Mouse (Mus musculus) heart, postnatal 14 days (tissue): ENCODE measurements around the gene Arhgef39. TPM values are rescaled to one million over a fixed set of nuclear protein-coding genes. Genes with fewer than 3 reads are reported as not detected.

Source experiments
- DNase-seq, 2 experiments: peaks; one replicate each; pipeline ENCODE4 v3.0.0; 2021 to 2022
- intact Hi-C: fragments of 180-260 bp; cut with DNase I; formaldehyde crosslinking; loops from one replicate; pipeline ENCODE4 v1.15.1; 2025
- long read RNA-seq, 2 experiments: library from polyadenylated mRNA; stranded (forward); transcript quantifications; one replicate each; pipeline ENCODE4 v2.0.0; 2021
- total RNA-seq, 2 experiments: library from RNA; stranded (reverse); gene quantifications; 2 replicates each; pipeline ENCODE4 v1.2.3; 2021

Gene Arhgef39
- 1 to 10 TPM; 1.6 to 2.8 TPM for total RNA-seq
- long read RNA-seq, experiment 1, partial matches to known transcripts = 0 of 2 reads
- long read RNA-seq, experiment 1, other reads (novel, unspliced or antisense) = 1 of 2 reads
- long read RNA-seq, experiment 2, partial matches to known transcripts = 0 of 1 reads
- long read RNA-seq, experiment 2, other reads (novel, unspliced or antisense) = 1 of 1 reads

DNA sequence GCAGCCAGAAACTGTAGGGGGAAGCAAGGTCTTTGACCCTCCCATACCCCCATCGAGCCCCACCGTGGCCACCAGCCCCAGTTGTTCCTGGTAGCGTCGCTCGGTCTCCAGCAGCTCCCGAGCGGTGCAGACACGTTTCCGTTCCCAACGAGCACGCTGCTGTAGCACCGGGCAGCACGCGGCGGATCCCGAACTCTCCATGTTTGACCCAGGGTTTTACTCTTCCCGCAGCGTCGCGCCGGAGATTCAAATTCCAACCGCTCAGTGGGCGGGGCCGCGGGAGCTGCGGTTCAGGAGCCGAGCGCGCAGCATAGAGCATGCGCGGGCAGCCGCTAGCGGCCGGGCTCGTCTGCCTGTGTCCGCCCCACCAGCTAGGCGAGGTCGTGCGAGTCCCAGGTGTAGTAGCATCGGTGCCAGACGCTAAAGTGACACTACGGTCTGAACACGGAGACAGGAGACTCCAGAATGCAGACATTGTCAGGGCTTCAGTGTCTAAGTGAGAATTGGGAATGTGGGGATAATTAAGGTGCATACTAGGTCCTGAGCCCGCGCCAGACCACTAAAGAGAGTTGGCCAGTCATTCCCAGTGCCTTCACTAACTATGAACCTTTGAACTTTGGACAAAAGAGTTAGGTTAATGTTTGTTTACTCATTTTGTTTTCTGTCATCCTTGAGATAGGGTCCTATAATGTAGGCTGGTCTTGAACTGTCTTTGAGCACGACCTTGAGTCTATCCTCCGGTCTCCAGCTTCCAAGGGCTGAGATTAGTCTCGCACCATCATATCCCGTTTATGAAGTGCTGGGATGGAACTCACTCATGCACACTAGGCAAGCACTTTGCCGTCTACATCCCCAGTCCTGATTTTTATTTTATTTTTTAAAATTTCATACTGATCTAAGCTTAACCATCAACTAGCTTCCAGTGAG lies at the start of gene Arhgef39:
Gene Arhgef39 (minus strand): TSS at position 289 of the 927 bp plus-strand sequence.
- DNase-seq = peak; percentile 86 to 89
- intact Hi-C loops = loop anchor here (2.0 to 5.0 kb wide), 2 partner anchors 21 to 33 kb away; no protein-coding TSS in a partner anchor

DNA sequence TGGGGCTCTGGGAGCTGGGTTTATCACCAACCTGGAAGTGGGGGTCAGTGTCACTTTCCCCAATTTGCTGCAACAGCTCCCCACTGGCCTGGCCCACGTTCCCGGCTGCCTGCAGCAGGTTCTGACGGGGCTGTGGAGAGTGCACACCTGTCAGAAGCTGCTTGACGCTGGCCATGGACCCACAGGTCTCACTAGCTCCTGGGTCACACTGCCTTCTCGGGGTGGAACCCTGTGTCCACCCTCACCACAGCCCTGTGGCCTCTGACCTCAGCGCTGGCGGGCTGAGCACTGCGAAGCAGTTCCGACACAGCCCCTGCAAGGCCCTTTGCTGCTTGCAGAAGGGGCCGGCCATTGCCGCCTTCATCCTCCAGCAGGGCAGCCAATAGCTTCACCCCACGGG lies 49.6 kb upstream of the Arhgef39 start:
- no peak for DNase-seq
- intact Hi-C loops = no loop called here

DNA sequence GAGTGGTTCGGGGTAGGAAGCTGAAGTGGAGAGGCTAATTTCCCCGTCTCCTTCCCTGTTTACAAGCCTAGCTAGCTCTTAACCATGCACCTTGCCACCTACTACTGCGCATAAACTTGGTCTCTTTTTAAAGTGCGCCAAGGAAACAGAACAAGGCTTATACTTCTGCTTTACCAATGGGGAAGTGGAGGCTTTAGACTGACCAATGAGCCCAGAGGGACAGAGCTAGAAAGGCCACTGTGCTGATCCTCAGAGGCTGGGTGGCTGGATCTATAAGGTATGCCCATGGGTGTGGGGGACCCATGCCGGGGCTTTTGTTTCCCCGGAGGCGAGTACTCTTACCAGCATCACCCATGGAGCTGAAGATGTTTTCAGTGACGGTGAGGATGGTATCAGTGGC lies 47.7 kb upstream of the Arhgef39 start:
- intact Hi-C loops = no loop called here
- no peak for DNase-seq

- intact Hi-C loops = no loop called here
- no peak for DNase-seq
These were observed 47.0 kb upstream of the Arhgef39 start for GRCm38 (mm10) chr4:43546375-43547047.

- intact Hi-C loops = no loop called here
- no peak for DNase-seq
These were observed 42.5 kb upstream of the Arhgef39 start for GRCm38 (mm10) chr4:43542044-43542443.

- intact Hi-C loops = no loop called here
- DNase-seq = no peak
These were observed 36.5 kb upstream of the Arhgef39 start for GRCm38 (mm10) chr4:43536031-43536430.

- intact Hi-C loops = loop anchor here (2.0 kb wide), 1 partner anchor 17 kb away; no protein-coding TSS in a partner anchor
- no peak for DNase-seq
These were observed 36.1 kb upstream of the Arhgef39 start for GRCm38 (mm10) chr4:43535628-43536027.

GRCm38 (mm10) chr4:43533270-43533669 lies 33.8 kb upstream of the Arhgef39 start:
- intact Hi-C loops = loop anchor here (5.0 kb wide), 4 partner anchors 36 to 134 kb away; partner anchors contain the start of genes Arhgef39, Fam221b, Tesk1 and Tmem8b
- no peak for DNase-seq

- intact Hi-C loops = loop anchor here (5.0 kb wide), 4 partner anchors 33 to 137 kb away; partner anchors contain the start of genes Arhgef39, Fam221b, Tesk1 and Tmem8b
- peak; percentile 81 to 84 for DNase-seq
These were observed 31.1 kb upstream of the Arhgef39 start for GRCm38 (mm10) chr4:43530581-43530980.

DNA sequence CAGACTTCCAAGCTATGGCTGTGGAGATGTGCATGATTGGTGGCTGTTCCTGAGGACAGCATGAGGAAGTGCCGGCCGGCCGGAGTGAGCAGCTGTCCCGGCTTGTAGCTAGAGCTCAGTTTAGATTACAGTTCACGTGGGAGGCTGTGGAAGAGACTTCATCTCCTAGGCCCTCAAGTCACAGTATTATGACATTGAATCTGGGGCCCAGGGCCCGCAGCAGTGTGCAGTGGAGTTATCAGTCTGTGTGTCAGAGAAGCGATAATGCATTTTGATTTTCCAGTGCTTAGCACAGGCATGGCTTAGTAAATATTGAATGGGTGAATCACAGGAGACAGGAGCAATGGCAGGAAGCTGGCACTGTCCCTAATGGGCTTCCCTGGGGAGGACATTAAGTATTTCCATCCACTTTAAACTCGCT lies 30.6 kb upstream of the Arhgef39 start:
- intact Hi-C loops = loop anchor here (5.0 kb wide), 4 partner anchors 33 to 137 kb away; partner anchors contain the start of genes Arhgef39, Fam221b, Tesk1 and Tmem8b
- DNase-seq = peak in 1 of 2 experiments; percentile 34

GRCm38 (mm10) chr4:43528487-43528886 lies 29.0 kb upstream of the Arhgef39 start:
- intact Hi-C loops = no loop called here
- DNase-seq = no peak

GRCm38 (mm10) chr4:43527880-43528279 lies 28.4 kb upstream of the Arhgef39 start:
- intact Hi-C loops = no loop called here
- peak in 1 of 2 experiments; percentile 26 for DNase-seq

- intact Hi-C loops = loop anchor here (2.0 to 5.0 kb wide), 2 partner anchors 21 to 37 kb away; partner anchors contain the start of gene Arhgef39
- DNase-seq = peak; percentile 89 to 96
These were observed 20.5 kb upstream of the Arhgef39 start for GRCm38 (mm10) chr4:43519956-43520355.

DNA sequence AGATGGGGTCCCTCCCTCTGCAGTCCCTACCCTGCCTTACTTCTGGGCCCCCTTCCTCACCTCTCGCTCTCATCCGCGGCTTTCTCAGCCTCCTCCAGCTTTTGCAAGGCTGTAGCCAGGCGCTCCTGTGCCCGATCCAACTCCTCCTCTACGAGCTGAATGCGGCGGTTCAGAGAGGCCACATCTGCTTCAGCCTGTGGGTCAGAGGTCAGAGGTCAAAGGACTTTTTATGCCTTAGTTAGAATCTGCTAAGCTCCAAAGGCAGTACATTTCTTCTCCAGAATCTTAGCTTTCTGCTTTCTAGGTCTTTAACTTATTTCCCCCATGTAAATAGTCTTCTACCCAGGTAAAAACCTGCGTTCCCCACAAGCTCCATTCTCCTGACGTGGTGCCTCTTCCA lies 20.1 kb upstream of the Arhgef39 start:
- intact Hi-C loops = no loop called here
- no peak for DNase-seq

- DNase-seq = no peak
- intact Hi-C loops = no loop called here
These were observed 16.5 kb upstream of the Arhgef39 start for GRCm38 (mm10) chr4:43515764-43516708.

DNA sequence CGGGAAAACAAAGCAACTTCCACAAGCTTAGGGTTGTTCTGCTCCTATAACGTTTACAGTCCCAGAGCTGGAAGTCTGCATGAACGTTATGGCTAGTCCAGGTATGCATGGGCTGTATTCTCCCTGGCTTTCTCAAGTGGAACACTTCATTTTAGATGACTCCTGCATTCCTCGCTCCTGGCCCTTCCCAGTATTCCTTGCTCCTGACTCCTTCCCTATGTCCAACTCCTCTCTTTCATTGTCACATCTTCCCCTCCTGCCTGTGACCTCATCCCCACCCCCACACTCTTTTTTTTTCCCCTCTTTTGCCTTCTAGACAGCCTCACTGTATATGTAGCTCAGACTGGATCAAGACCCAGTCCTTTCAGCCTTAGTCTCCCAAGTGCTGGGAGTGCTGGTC lies 14.3 kb upstream of the Arhgef39 start:
- no peak for DNase-seq
- intact Hi-C loops = no loop called here

DNA sequence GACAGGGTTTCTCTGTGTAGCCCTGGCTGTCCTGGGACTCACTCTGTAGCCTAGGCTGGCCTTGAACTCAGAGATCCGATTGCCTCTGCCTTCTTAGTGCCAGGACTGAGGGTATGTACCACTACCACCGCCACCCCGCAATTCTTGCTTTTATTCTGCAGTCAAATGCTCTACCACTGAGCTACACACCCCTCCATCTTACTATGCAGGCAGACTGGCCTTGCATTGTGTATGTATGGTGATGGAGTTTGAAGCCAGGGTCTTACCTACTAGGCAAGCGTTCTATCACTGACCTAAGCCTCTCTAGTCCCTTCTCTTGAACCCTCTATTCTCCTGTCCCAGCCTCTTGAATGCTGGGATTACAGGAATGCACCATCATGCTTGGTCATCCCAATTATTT lies 13.8 kb upstream of the Arhgef39 start:
- intact Hi-C loops = no loop called here
- DNase-seq = no peak

GRCm38 (mm10) chr4:43512653-43513052 lies 13.2 kb upstream of the Arhgef39 start:
- intact Hi-C loops = no loop called here
- DNase-seq = no peak

DNA sequence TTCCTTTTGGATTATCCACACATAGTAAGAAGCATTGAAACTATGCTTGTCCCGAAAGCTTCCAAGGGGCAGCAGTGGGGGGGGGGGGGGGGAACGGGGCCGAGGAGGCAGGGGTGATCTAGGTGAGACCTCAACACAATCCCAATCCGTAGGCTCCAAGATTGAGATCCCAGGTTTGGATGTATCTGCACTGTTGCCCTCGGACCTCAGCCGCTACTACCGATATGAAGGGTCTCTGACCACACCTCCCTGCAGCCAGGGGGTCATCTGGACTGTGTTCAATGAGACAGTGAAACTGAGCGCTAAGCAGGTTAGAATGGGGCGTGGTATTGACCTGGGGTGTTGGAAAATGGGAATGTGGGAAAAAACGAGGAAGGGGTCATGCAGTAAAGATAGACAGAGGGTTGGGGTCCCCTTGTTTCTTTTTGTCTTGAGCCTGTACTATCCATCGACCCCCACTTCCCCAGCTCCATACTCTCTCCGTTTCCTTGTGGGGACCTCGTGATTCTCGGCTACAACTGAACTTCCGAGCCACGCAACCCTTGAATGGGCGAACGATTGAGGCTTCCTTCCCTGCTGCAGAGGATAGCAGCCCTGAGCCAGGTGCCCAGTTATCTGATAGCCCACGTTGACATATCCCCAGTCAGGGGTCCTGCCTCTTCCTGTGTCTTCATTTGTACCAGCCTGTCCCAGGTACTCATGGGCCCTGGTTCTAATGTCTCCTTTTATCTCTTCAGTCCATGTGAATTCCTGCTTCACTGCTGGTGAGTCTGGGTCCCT lies 12.4 kb upstream of the Arhgef39 start:
- DNase-seq = no peak
- intact Hi-C loops = no loop called here
